In genomic region chr17:27201981-27202380, GRCm38 (mm10) we compare ENCODE assay signal across 11 mouse cellular contexts. TPM values are rescaled to one million over a fixed set of nuclear protein-coding genes. Genes with fewer than 3 reads are reported as not detected.
DNase-seq lines count a peak whose midpoint lies in the region; ATAC-seq and TF ChIP-seq lines count a peak whose summit lies in the region.
"Had no signal": no experiment of that assay in that cellular context is flagged by ENCODE, and none has a peak within 500 bp of the region (broad histone marks: within the 10 kb centered on the region; RNA-seq: fewer than 3 reads in every experiment).

No protein-coding gene starts in this region.

- no peaks in the 10 kb centered on the region for H3K27me3 ChIP-seq in forebrain, embryonic 13.5 days
- no peaks in the 10 kb centered on the region for H3K27me3 ChIP-seq in forebrain, embryonic 14.5 days (replicated peaks; ENCODE audit: control insufficient read depth, insufficient read depth, low read length)
- H3K27me3 ChIP-seq in midbrain, postnatal 0 days (ENCODE audit: insufficient read depth, low read length), result no peaks in the 10 kb centered on the region
- H3K27me3 ChIP-seq in midbrain, embryonic 15.5 days (replicated peaks), result no peaks in the 10 kb centered on the region
- no peaks in the 10 kb centered on the region for H3K27me3 ChIP-seq in liver, embryonic 14.5 days (ENCODE audit: control insufficient read depth, insufficient read depth, low read length)
- no peaks in the 10 kb centered on the region for H3K27me3 ChIP-seq in heart, embryonic 10.5 days (ENCODE audit: insufficient read depth, poor library complexity, severe bottlenecking)

- no peak for TF ChIP-seq POLR2A in bone marrow, adult 2 months (IDR thresholded peaks at IDR 0.05; ENCODE audit: borderline replicate concordance, control insufficient read depth, low read depth, low read length)

- H3K4me1 ChIP-seq in forebrain, embryonic 13.5 days, result peaks cover 31% of the 10 kb centered on the region
- peaks cover 8% of the 10 kb centered on the region; the same call in 1 of the 2 replicates for H3K4me1 ChIP-seq in forebrain, embryonic 14.5 days (ENCODE audit: control insufficient read depth, insufficient read depth, low read length)
- peaks cover 4% of the 10 kb centered on the region; the same call in 1 of the 2 replicates for H3K4me1 ChIP-seq in midbrain, postnatal 0 days (ENCODE audit: insufficient read depth, low read length)
- peaks cover 37% of the 10 kb centered on the region for H3K4me1 ChIP-seq in midbrain, embryonic 15.5 days
- H3K4me1 ChIP-seq in bone marrow, adult 2 months (ENCODE audit: control insufficient read depth, insufficient read depth, low read length), result peaks cover 2% of the 10 kb centered on the region; the same call in 1 of the 2 replicates
- peaks cover 2 to 10% of the 10 kb centered on the region in 2 experiments for H3K4me1 ChIP-seq in liver, embryonic 14.5 days (replicated peaks; ENCODE audit: control insufficient read depth in 2 of 2, insufficient read depth in 2 of 2, low read length in 1 of 2)
- peaks cover 27% of the 10 kb centered on the region for H3K4me1 ChIP-seq in heart, embryonic 10.5 days

- no peak for TF ChIP-seq EP300 in liver, embryonic 14.5 days (IDR thresholded peaks at IDR 0.05; ENCODE audit: low read depth)

- no peak for DNase-seq in forebrain, embryonic 14.5 days (ENCODE audit: low spot score)
- no peak for DNase-seq in midbrain, postnatal 0 days (ENCODE audit: low spot score)
- DNase-seq in liver, embryonic 14.5 days (ENCODE audit: low read depth in 3 of 3, low spot score in 3 of 3), result peak in 1 of 3 experiments; percentile 35
- DNase-seq in ovary, postnatal 14 days (ENCODE audit: low spot score), result no peak
- DNase-seq in heart, embryonic 10.5 days (ENCODE audit: low spot score), result no peak
- DNase-seq: cerebellum, adult 18-20 months; heart, adult 18-20 months had no signal

- no peak overlapping the region for H3K27ac ChIP-seq in forebrain, embryonic 13.5 days
- H3K27ac ChIP-seq in forebrain, embryonic 14.5 days (ENCODE audit: low read depth, low read length), result no peak overlapping the region
- H3K27ac ChIP-seq in midbrain, postnatal 0 days (ENCODE audit: low read depth, low read length), result no peak overlapping the region
- no peak overlapping the region for H3K27ac ChIP-seq in midbrain, embryonic 15.5 days
- H3K27ac ChIP-seq in bone marrow, adult 2 months (ENCODE audit: control insufficient read depth, insufficient read depth, low read depth, low read length, poor library complexity), result no peak overlapping the region
- no peak overlapping the region for H3K27ac ChIP-seq in liver, embryonic 14.5 days
- no peak overlapping the region for H3K27ac ChIP-seq in heart, embryonic 10.5 days
- H3K27ac ChIP-seq: liver, embryonic 15.5 days had no signal

- TF ChIP-seq CTCF in midbrain, postnatal 0 days (IDR thresholded peaks at IDR 0.05), result peak; percentile 63
- peak; percentile 40 for TF ChIP-seq CTCF in bone marrow, adult 2 months (IDR thresholded peaks at IDR 0.05; ENCODE audit: control insufficient read depth, insufficient read depth, low read length)
- TF ChIP-seq CTCF in liver, embryonic 14.5 days (IDR thresholded peaks at IDR 0.05; ENCODE audit: low read depth), result peak; percentile 71

- 88% methylated on average over 2 of the region's 2 CpGs for WGBS in forebrain, embryonic 13.5 days
- WGBS in forebrain, embryonic 14.5 days, result 89% methylated on average over 2 of the region's 2 CpGs
- WGBS in midbrain, postnatal 0 days, result 88% methylated on average over 2 of the region's 2 CpGs
- WGBS in midbrain, embryonic 15.5 days, result 94% methylated on average over 2 of the region's 2 CpGs
- WGBS in bone marrow, adult 2 months, result 74% methylated on average over 2 of the region's 2 CpGs
- 81% methylated on average over 2 of the region's 2 CpGs for WGBS in liver, embryonic 14.5 days (ENCODE audit: insufficient replicate concordance)
- WGBS in heart, embryonic 10.5 days, result 83% methylated on average over 2 of the region's 2 CpGs

- no peak overlapping the region for H3K9ac ChIP-seq in forebrain, embryonic 13.5 days
- H3K9ac ChIP-seq in forebrain, embryonic 14.5 days (ENCODE audit: low read length), result no peak overlapping the region
- H3K9ac ChIP-seq in midbrain, postnatal 0 days (replicated peaks; ENCODE audit: low read length, poor library complexity, severe bottlenecking), result no peak overlapping the region
- no peak overlapping the region for H3K9ac ChIP-seq in midbrain, embryonic 15.5 days
- H3K9ac ChIP-seq in liver, embryonic 14.5 days (replicated peaks), result no peak overlapping the region

- 0 out of 2 replicates have a peak overlapping the region, but pooled peaks have one; percentile 92 for H3K4me2 ChIP-seq in forebrain, embryonic 13.5 days
- no peak overlapping the region for H3K4me2 ChIP-seq in forebrain, embryonic 14.5 days (ENCODE audit: low read length)
- H3K4me2 ChIP-seq in midbrain, postnatal 0 days (ENCODE audit: low read depth, low read length, poor library complexity, severe bottlenecking), result no peak overlapping the region
- no peak overlapping the region for H3K4me2 ChIP-seq in midbrain, embryonic 15.5 days
- no peak overlapping the region for H3K4me2 ChIP-seq in liver, embryonic 14.5 days (ENCODE audit: low read depth)

- no peaks in the 10 kb centered on the region for H3K9me3 ChIP-seq in forebrain, embryonic 13.5 days (replicated peaks)
- H3K9me3 ChIP-seq in forebrain, embryonic 14.5 days (replicated peaks; ENCODE audit: control insufficient read depth, low read length), result no peaks in the 10 kb centered on the region
- no peaks in the 10 kb centered on the region for H3K9me3 ChIP-seq in midbrain, postnatal 0 days (ENCODE audit: low read length)
- H3K9me3 ChIP-seq in midbrain, embryonic 15.5 days, result no peaks in the 10 kb centered on the region
- no peaks in the 10 kb centered on the region for H3K9me3 ChIP-seq in liver, embryonic 14.5 days (ENCODE audit: control insufficient read depth, low read length)
- no peaks in the 10 kb centered on the region for H3K9me3 ChIP-seq in heart, embryonic 10.5 days
- H3K9me3 ChIP-seq: liver, embryonic 15.5 days had no signal

- H3K36me3 ChIP-seq in forebrain, embryonic 13.5 days (ENCODE audit: poor library complexity, severe bottlenecking), result peaks cover 54% of the 10 kb centered on the region
- H3K36me3 ChIP-seq in forebrain, embryonic 14.5 days (ENCODE audit: control insufficient read depth, insufficient read depth, low read length), result peaks cover 45% of the 10 kb centered on the region
- peaks cover 16% of the 10 kb centered on the region for H3K36me3 ChIP-seq in midbrain, postnatal 0 days (ENCODE audit: insufficient read depth, low read length)
- peaks cover 30% of the 10 kb centered on the region for H3K36me3 ChIP-seq in midbrain, embryonic 15.5 days (replicated peaks)
- peaks cover 11% of the 10 kb centered on the region; the same call in 1 of the 2 replicates for H3K36me3 ChIP-seq in liver, embryonic 14.5 days (replicated peaks; ENCODE audit: control insufficient read depth, insufficient read depth, low read depth)
- peaks cover 52% of the 10 kb centered on the region for H3K36me3 ChIP-seq in heart, embryonic 10.5 days

- H3K4me3 ChIP-seq in forebrain, embryonic 13.5 days, result no peak overlapping the region
- H3K4me3 ChIP-seq in forebrain, embryonic 14.5 days (ENCODE audit: low read depth, low read length), result no peak overlapping the region
- H3K4me3 ChIP-seq in midbrain, postnatal 0 days (ENCODE audit: low read depth, low read length), result no peak overlapping the region
- H3K4me3 ChIP-seq in midbrain, embryonic 15.5 days, result no peak overlapping the region
- H3K4me3 ChIP-seq in bone marrow, adult 2 months (replicated peaks; ENCODE audit: control insufficient read depth, low read depth, low read length), result no peak overlapping the region
- H3K4me3 ChIP-seq in liver, embryonic 14.5 days (ENCODE audit: insufficient read depth in 1 of 2, low read depth in 2 of 2, low read length in 2 of 2), result no peak overlapping the region
- H3K4me3 ChIP-seq in heart, embryonic 10.5 days, result no peak overlapping the region; the same call in 1 of the 2 replicates

- ATAC-seq in forebrain, embryonic 13.5 days, result no peak
- no peak for ATAC-seq in forebrain, embryonic 14.5 days
- no peak for ATAC-seq in midbrain, postnatal 0 days (ENCODE audit: low FRiP score)
- no peak for ATAC-seq in midbrain, embryonic 15.5 days (replicated peaks)
- no peak for ATAC-seq in liver, embryonic 14.5 days (ENCODE audit: insufficient read depth)

RNA-seq across cellular contexts. Expression of gene Lemd2, which starts 2.3 kb away (rescaled TPM):
- 14.6 and 16.4 TPM in 2 replicates for polyA plus RNA-seq in forebrain, embryonic 13.5 days (2015; fragmentation: Nextera tagmentation; extraction: Ambion mirVana)
- polyA plus RNA-seq in forebrain, embryonic 14.5 days (2014; fragmentation: Nextera tagmentation; extraction: Ambion mirVana), result 11.3 and 14.8 TPM in 2 replicates
- total RNA-seq in midbrain, postnatal 0 days (2014; rRNA removed), result 85.7 and 94.3 TPM in 2 replicates
- polyA plus RNA-seq in midbrain, postnatal 0 days (2015; fragmentation: Nextera tagmentation; extraction: Ambion mirVana), result 18.4 and 20.6 TPM in 2 replicates
- 26.1 and 26.7 TPM in 2 replicates for polyA plus RNA-seq in midbrain, embryonic 15.5 days (2015; fragmentation: Nextera tagmentation; extraction: Ambion mirVana)
- 31.2 and 46.3 TPM in 2 replicates for polyA plus RNA-seq in bone marrow, adult 2 months (2011; ENCODE audit: insufficient read depth, insufficient read length, low replicate concordance, missing spikeins)
- 15.5 and 16.4 TPM in 2 replicates for polyA plus RNA-seq in liver, embryonic 14.5 days (2012; rRNA removed)
- 3.1 and 3.7 TPM in 2 replicates for polyA plus RNA-seq in liver, embryonic 14.5 days (2014; fragmentation: Nextera tagmentation; extraction: Ambion mirVana)
- 11.1 and 14.4 TPM in 2 replicates for polyA plus RNA-seq in heart, embryonic 10.5 days (2016; fragmentation: Nextera tagmentation; extraction: Ambion mirVana)

RNA-seq across cellular contexts. Expression of gene Ip6k3, which starts 34.4 kb away (rescaled TPM):
- polyA plus RNA-seq in forebrain, embryonic 13.5 days (2015; fragmentation: Nextera tagmentation; extraction: Ambion mirVana), result 0.21 and 0.35 TPM in 2 replicates
- polyA plus RNA-seq in forebrain, embryonic 14.5 days (2014; fragmentation: Nextera tagmentation; extraction: Ambion mirVana), result 0.21 and 0.28 TPM in 2 replicates
- 0.09 TPM in 1 of 2 replicates, not detected in the other for total RNA-seq in midbrain, postnatal 0 days (2014; rRNA removed)
- 0.32 TPM in 1 of 2 replicates, not detected in the other for polyA plus RNA-seq in midbrain, postnatal 0 days (2015; fragmentation: Nextera tagmentation; extraction: Ambion mirVana)
- polyA plus RNA-seq in midbrain, embryonic 15.5 days (2015; fragmentation: Nextera tagmentation; extraction: Ambion mirVana), result 0.21 and 0.40 TPM in 2 replicates
- polyA plus RNA-seq in bone marrow, adult 2 months (2011; ENCODE audit: insufficient read depth, insufficient read length, low replicate concordance, missing spikeins), result not detected in 2 replicates
- 0.02 TPM in 1 of 2 replicates, not detected in the other for polyA plus RNA-seq in liver, embryonic 14.5 days (2012; rRNA removed)
- 0.04 TPM in 1 of 2 replicates, not detected in the other for polyA plus RNA-seq in liver, embryonic 14.5 days (2014; fragmentation: Nextera tagmentation; extraction: Ambion mirVana)
- 0.05 and 0.10 TPM in 2 replicates for polyA plus RNA-seq in heart, embryonic 10.5 days (2016; fragmentation: Nextera tagmentation; extraction: Ambion mirVana)
